Mouse (Mus musculus) myocyte (in vitro differentiated cells): ENCODE measurements around the gene Anxa8. TPM values are rescaled to one million over a fixed set of nuclear protein-coding genes. Genes with fewer than 3 reads are reported as not detected.

Source experiments
- H3K27me3 ChIP-seq: one replicate; pipeline ENCODE4 v1.6.1; 2011; ENCODE audit not compliant: control insufficient read depth, insufficient read depth, insufficient read length
- H3K36me3 ChIP-seq: one replicate; pipeline ENCODE4 v1.6.1; 2011; ENCODE audit not compliant: control insufficient read depth, insufficient read depth
- H3K4me2 ChIP-seq: one replicate; pipeline ENCODE4 v1.6.1; 2011; ENCODE audit warnings: low read depth, control low read depth
- H3K4me3 ChIP-seq: one replicate; pipeline ENCODE4 v1.5.1; 2011; ENCODE audit warnings: mild to moderate bottlenecking, control low read depth, moderate library complexity
- H3K79me2 ChIP-seq: one replicate; pipeline ENCODE4 v1.6.1; 2011; ENCODE audit not compliant: control insufficient read depth, insufficient read depth
- H3ac ChIP-seq: one replicate; pipeline ENCODE4 v1.6.1; 2011; ENCODE audit not compliant: control insufficient read depth, insufficient read length
- CEBPB ChIP-seq: IDR thresholded peaks from 2 replicates; pipeline ENCODE4 v1.6.1; 2011; ENCODE audit warnings: mild to moderate bottlenecking, moderate library complexity; ENCODE audit not compliant: poor library complexity, insufficient read depth, severe bottlenecking
- E2F4 ChIP-seq: IDR thresholded peaks from one replicate; pipeline ENCODE4 v1.6.1; 2011; ENCODE audit warnings: mild to moderate bottlenecking, control low read depth, moderate library complexity; ENCODE audit not compliant: insufficient read depth
- MAX ChIP-seq: IDR thresholded peaks from one replicate; pipeline ENCODE4 v1.6.1; 2011; ENCODE audit warnings: low read depth, mild to moderate bottlenecking, control low read depth
- MYOD1 ChIP-seq, 3 experiments: IDR thresholded peaks; one replicate each; pipeline ENCODE4 v1.6.1; 2011; ENCODE audit warnings: control low read depth in 2 of 3, low read depth in 2 of 3, mild to moderate bottlenecking in 2 of 3, moderate library complexity in 1 of 3; ENCODE audit not compliant: insufficient read length in 2 of 3, control insufficient read depth in 1 of 3
- MYOG ChIP-seq, 3 experiments: IDR thresholded peaks; one replicate each; pipeline ENCODE4 v1.6.1; 2011; ENCODE audit warnings: control low read depth in 2 of 3, low read depth in 2 of 3, mild to moderate bottlenecking in 2 of 3; ENCODE audit not compliant: insufficient read length in 2 of 3, control insufficient read depth in 1 of 3, insufficient read depth in 1 of 3
- POLR2A ChIP-seq: IDR thresholded peaks from one replicate; pipeline ENCODE4 v1.6.1; 2011; ENCODE audit warnings: low read depth, mild to moderate bottlenecking, control low read depth, moderate library complexity; ENCODE audit not compliant: insufficient read length
- POLR2AphosphoS2 ChIP-seq: IDR thresholded peaks from one replicate; pipeline ENCODE4 v1.6.1; 2011; ENCODE audit warnings: low read depth, control low read depth; ENCODE audit not compliant: insufficient read length
- REST ChIP-seq: IDR thresholded peaks from one replicate; pipeline ENCODE4 v1.6.1; 2011; ENCODE audit warnings: mild to moderate bottlenecking, control low read depth, moderate library complexity; ENCODE audit not compliant: insufficient read depth, insufficient read length
- SRF ChIP-seq: IDR thresholded peaks from one replicate; pipeline ENCODE4 v1.6.1; 2011; ENCODE audit warnings: low read depth; ENCODE audit not compliant: control insufficient read depth, insufficient read length
- TCF12 ChIP-seq: IDR thresholded peaks from one replicate; pipeline ENCODE4 v1.6.1; 2011; ENCODE audit warnings: mild to moderate bottlenecking, control low read depth; ENCODE audit not compliant: poor library complexity, insufficient read depth, severe bottlenecking
- TCF3 ChIP-seq: IDR thresholded peaks from one replicate; pipeline ENCODE4 v1.6.1; 2011; ENCODE audit warnings: low read depth, control low read depth; ENCODE audit not compliant: insufficient read length
- USF1 ChIP-seq: IDR thresholded peaks from one replicate; pipeline ENCODE4 v1.6.1; 2011; ENCODE audit warnings: low read depth, mild to moderate bottlenecking, control low read depth, moderate library complexity
- polyA plus RNA-seq: library from polyadenylated mRNA; unstranded; fragments of >200 nt; fragmentation: generic; extraction: Trizol; gene quantifications from one replicate; pipeline ENCODE4 v1.2.1, GENCODE M21; 2012; ENCODE audit warnings: missing spikeins

Anxa8 gene
- polyA plus RNA-seq, 1 experiment, result 85.0 TPM

DNA sequence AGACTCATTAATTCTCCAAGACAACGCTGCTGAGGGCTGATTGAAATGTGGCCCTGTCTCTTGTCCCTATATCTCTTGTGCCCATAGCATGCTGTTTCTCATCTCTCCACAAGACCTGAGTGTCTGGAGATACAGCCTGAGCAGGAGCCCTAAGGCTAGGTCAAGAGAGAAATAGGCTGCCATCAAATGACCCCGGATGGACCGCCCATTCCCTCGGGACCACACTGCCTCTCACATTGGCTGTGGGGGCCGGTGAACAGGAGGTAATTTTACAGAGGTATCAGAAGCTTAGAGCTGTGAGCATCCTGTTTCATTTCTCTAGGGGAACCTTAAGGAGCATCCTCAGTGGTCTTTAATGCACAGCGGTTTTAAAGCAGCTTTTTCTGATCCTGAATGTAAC, 45.4 kb downstream of the Anxa8 start:
- H3K79me2 ChIP-seq, result no peaks in the 10 kb centered on the region

GRCm38 (mm10) chr14:34135391-34135790, 49.6 kb downstream of the Anxa8 start:
- H3K4me3 ChIP-seq, result no peak overlapping the region
- H3K79me2 ChIP-seq, result no peaks in the 10 kb centered on the region
- H3ac ChIP-seq, result no peak overlapping the region
- H3K4me2 ChIP-seq, result no peak overlapping the region
- H3K27me3 ChIP-seq, result no peaks in the 10 kb centered on the region
- no peak for TF ChIP-seq POLR2AphosphoS2
- TF ChIP-seq TCF12, result no peak
- no peak for TF ChIP-seq REST
- TF ChIP-seq TCF3, result no peak
- TF ChIP-seq MYOG (IDR thresholded peaks at IDR 0.05; ENCODE audit: control insufficient read depth in 1 of 3, insufficient read depth in 1 of 3, insufficient read length in 2 of 3, low read depth in 2 of 3), result no peak
- TF ChIP-seq MAX, result no peak
- no peak for TF ChIP-seq POLR2A
- no peak for TF ChIP-seq SRF
- H3K36me3 ChIP-seq, result no peaks in the 10 kb centered on the region

More for the DNA sequence above, 45.4 kb downstream of the Anxa8 start:
- TF ChIP-seq MYOG (IDR thresholded peaks at IDR 0.05; ENCODE audit: control insufficient read depth in 1 of 3, insufficient read depth in 1 of 3, insufficient read length in 2 of 3, low read depth in 2 of 3) (no peak), POLR2A (no peak), CEBPB (no peak), TCF3 (no peak), TCF12 (no peak), REST (no peak), SRF (no peak), USF1 (no peak), MYOD1 (IDR thresholded peaks at IDR 0.05; ENCODE audit: control insufficient read depth in 1 of 3, insufficient read length in 2 of 3, low read depth in 2 of 3) (no peak), POLR2AphosphoS2 (no peak), E2F4 (no peak), MAX (no peak)
- H3K36me3 ChIP-seq, result no peaks in the 10 kb centered on the region
- no peak overlapping the region for H3K4me2 ChIP-seq
- no peak overlapping the region for H3K4me3 ChIP-seq
- H3K27me3 ChIP-seq, result no peaks in the 10 kb centered on the region
- H3ac ChIP-seq, result no peak overlapping the region

- TF ChIP-seq CEBPB (no peak), SRF (no peak), TCF3 (no peak), TCF12 (no peak), POLR2AphosphoS2 (no peak), E2F4 (no peak), MYOG (IDR thresholded peaks at IDR 0.05; ENCODE audit: control insufficient read depth in 1 of 3, insufficient read depth in 1 of 3, insufficient read length in 2 of 3, low read depth in 2 of 3) (no peak), POLR2A (no peak), REST (no peak), MYOD1 (IDR thresholded peaks at IDR 0.05; ENCODE audit: control insufficient read depth in 1 of 3, insufficient read length in 2 of 3, low read depth in 2 of 3) (no peak), MAX (no peak), USF1 (no peak)
- H3K4me2 ChIP-seq, result no peak overlapping the region
These were observed 54.2 kb downstream of the Anxa8 start for GRCm38 (mm10) chr14:34139671-34140664.

GRCm38 (mm10) chr14:34142316-34142715, 56.5 kb downstream of the Anxa8 start:
- TF ChIP-seq REST (no peak), MYOG (IDR thresholded peaks at IDR 0.05; ENCODE audit: control insufficient read depth in 1 of 3, insufficient read depth in 1 of 3, insufficient read length in 2 of 3, low read depth in 2 of 3) (no peak), TCF3 (no peak), POLR2AphosphoS2 (no peak), TCF12 (no peak), MAX (no peak), E2F4 (no peak), SRF (no peak), USF1 (no peak), CEBPB (no peak), POLR2A (no peak), MYOD1 (IDR thresholded peaks at IDR 0.05; ENCODE audit: control insufficient read depth in 1 of 3, insufficient read length in 2 of 3, low read depth in 2 of 3) (no peak)
- peak overlapping the region; percentile 47 for H3K4me2 ChIP-seq
- H3K36me3 ChIP-seq, result no peaks in the 10 kb centered on the region
- no peaks in the 10 kb centered on the region for H3K79me2 ChIP-seq
- no peak overlapping the region for H3K4me3 ChIP-seq
- no peak overlapping the region for H3ac ChIP-seq
- no peaks in the 10 kb centered on the region for H3K27me3 ChIP-seq

More at GRCm38 (mm10) chr14:34139671-34140664, 54.2 kb downstream of the Anxa8 start:
- Histone ChIP-seq H3K79me2 (no peaks in the 10 kb centered on the region), H3K36me3 (no peaks in the 10 kb centered on the region), H3K27me3 (no peaks in the 10 kb centered on the region), H3ac (no peak overlapping the region), H3K4me3 (no peak overlapping the region)
